Mouse (Mus musculus) stomach, postnatal 0 days (tissue): Measurements from ENCODE around the gene Mvb12b. TPM values are rescaled to one million over a fixed set of nuclear protein-coding genes. Genes with fewer than 3 reads are reported as not detected.
A peak's percentile ranks its signal among the peaks of the same experiment; 100 is the strongest.

Source experiments
- ATAC-seq: fragments of 200-750 bp; cut with Nextera tagmentation; 2 replicates; pipeline ENCODE4 v1.8.0; 2017; ENCODE audit not compliant: low FRiP score, low TSS enrichment
- DNase-seq: peaks from one replicate; pipeline ENCODE4 v3.0.0-alpha.2; 2016; ENCODE audit warnings: low spot score
- H3K27ac ChIP-seq: fragments of 300-500 bp; sonication (generic); replicated peaks from 2 replicates; pipeline ENCODE4 v1.5.1; 2014; ENCODE audit warnings: mild to moderate bottlenecking, control low read depth
- H3K27me3 ChIP-seq: fragments of 300-500 bp; sonication (generic); 2 replicates; pipeline ENCODE4 v1.6.1; 2014; ENCODE audit warnings: low read length; ENCODE audit not compliant: control insufficient read depth, insufficient read depth
- H3K36me3 ChIP-seq: fragments of 300-500 bp; sonication (generic); 2 replicates; pipeline ENCODE4 v1.6.1; 2014; ENCODE audit warnings: low read length, mixed read lengths; ENCODE audit not compliant: control insufficient read depth, insufficient read depth
- H3K4me1 ChIP-seq: fragments of 300-500 bp; sonication (generic); replicated peaks from 2 replicates; pipeline ENCODE4 v1.6.1; 2014; ENCODE audit warnings: antibody characterized with exemption; ENCODE audit not compliant: control insufficient read depth, insufficient read depth
- H3K4me2 ChIP-seq: fragments of 300-500 bp; sonication (generic); replicated peaks from 2 replicates; pipeline ENCODE4 v1.6.1; 2014; ENCODE audit warnings: low read depth, mild to moderate bottlenecking, control low read depth, moderate library complexity
- H3K4me3 ChIP-seq: fragments of 300-500 bp; sonication (generic); 2 replicates; pipeline ENCODE4 v1.5.1; 2014; ENCODE audit warnings: low read depth, low read length, control low read depth
- H3K9ac ChIP-seq: fragments of 300-500 bp; sonication (generic); 2 replicates; pipeline ENCODE4 v1.6.1; 2014; ENCODE audit warnings: mild to moderate bottlenecking, low read length, control low read depth, mixed read lengths
- H3K9me3 ChIP-seq: fragments of 300-500 bp; sonication (generic); 2 replicates; pipeline ENCODE4 v1.6.1; 2016; ENCODE audit warnings: low read length; ENCODE audit not compliant: control insufficient read depth
- CTCF ChIP-seq: IDR thresholded peaks from 2 replicates; pipeline ENCODE4 v1.5.1; 2016; ENCODE audit warnings: antibody characterized with exemption, low read depth, mild to moderate bottlenecking, moderate library complexity
- EP300 ChIP-seq: optimal IDR thresholded peaks from 2 replicates; pipeline ENCODE3; 2016; ENCODE audit warnings: antibody characterized with exemption
- WGBS: fragments of 180-500 bp; shearing (Covaris S2); extraction: QIAGEN DNeasy Blood & Tissue Kit; methylation state at CpG from one replicate; pipeline ENCODE4 v1.1.7; 2014; 5-methylcytosine and 5-hydroxymethylcytosine counted together
- polyA plus RNA-seq: library from polyadenylated mRNA; unstranded; fragments of >200 nt; fragmentation: Nextera tagmentation; extraction: Ambion mirVana; gene quantifications from 2 replicates; pipeline ENCODE4 v1.2.1, GENCODE M21; 2015

Gene Mvb12b
- polyA plus RNA-seq, 1 experiment from 2014 or later, result 10.2 TPM

DNA sequence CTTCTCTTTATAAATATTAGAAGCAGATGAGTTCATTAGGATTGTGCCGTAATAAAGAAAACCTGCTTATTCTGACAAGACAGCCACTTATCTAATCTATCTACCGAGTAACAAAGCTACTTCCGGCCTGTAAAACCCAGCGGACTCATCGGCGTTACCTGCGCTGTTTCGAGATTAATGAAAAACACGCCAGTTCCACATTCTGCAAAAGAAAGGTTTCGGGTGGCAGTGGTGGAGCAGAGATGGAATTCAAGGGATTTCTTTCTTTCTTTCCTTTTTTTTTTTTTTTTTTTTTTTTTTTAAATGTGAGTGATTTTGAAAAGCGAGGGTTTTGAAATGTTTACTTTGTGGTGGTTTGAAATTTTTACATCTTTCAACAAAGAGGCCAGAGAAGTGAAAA lies 170.4 kb downstream of the Mvb12b start:
- H3K9me3 ChIP-seq, result no peaks in the 10 kb centered on the region
- H3K4me3 ChIP-seq, result no peak overlapping the region
- no peaks in the 10 kb centered on the region for H3K36me3 ChIP-seq
- H3K4me2 ChIP-seq, result peak overlapping the region; percentile 42
- DNase-seq (no peak), ATAC-seq (no peak)
- WGBS, result 27% methylated on average over 11 of the region's 11 CpGs
- no peak overlapping the region for H3K9ac ChIP-seq
- no peaks in the 10 kb centered on the region for H3K4me1 ChIP-seq
- H3K27ac ChIP-seq, result no peak overlapping the region
- TF ChIP-seq CTCF (no peak), EP300 (no peak)
- no peaks in the 10 kb centered on the region; the same call in 1 of the 2 replicates for H3K27me3 ChIP-seq

DNA sequence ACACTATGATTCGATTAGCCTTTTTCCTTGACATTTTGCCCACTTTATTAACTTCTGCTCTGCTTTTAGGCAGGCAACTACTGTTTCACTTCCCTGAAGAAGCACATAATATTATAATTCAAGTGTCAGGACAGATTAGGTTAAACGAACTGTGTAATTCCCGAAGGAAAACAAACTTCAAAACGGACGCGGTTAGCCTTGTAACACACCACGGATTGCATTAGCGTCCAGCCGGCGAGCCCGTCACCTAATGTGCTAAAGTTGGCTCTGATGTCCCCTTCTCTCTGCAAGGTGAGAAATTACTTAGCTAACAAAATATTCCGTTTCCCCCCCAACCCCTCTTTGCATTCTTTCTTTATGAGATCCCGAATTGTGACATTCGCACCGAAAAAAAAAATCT lies 170.9 kb downstream of the Mvb12b start:
- no peak overlapping the region for H3K4me2 ChIP-seq
- H3K4me3 ChIP-seq, result no peak overlapping the region
- ATAC-seq (no peak), DNase-seq (no peak)
- no peaks in the 10 kb centered on the region for H3K9me3 ChIP-seq
- no peaks in the 10 kb centered on the region; the same call in 1 of the 2 replicates for H3K27me3 ChIP-seq
- TF ChIP-seq EP300 (no peak), CTCF (no peak)
- H3K27ac ChIP-seq, result no peak overlapping the region
- H3K4me1 ChIP-seq, result no peaks in the 10 kb centered on the region
- no peaks in the 10 kb centered on the region for H3K36me3 ChIP-seq
- no peak overlapping the region for H3K9ac ChIP-seq
- 40% methylated on average over 15 of the region's 15 CpGs for WGBS

DNA sequence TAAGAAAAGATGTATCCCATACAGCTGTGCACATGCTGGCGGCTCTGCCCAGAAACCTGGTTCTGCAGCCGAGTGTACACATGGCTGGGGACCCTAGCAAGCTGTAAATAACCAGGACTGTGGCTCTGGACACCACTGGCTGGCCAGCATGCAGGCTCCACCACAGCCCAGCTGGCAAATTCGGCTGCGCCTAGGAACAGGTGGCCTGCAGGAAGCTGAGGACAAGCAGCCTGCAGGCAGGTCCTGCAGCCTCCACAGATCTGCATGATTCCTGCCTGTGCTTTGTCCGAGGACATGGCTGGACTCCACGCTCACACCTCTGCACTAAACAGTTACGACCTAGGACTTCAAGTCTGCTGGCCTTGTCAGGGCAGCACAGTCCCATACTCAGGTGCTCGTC lies 172.8 kb downstream of the Mvb12b start:
- H3K27ac ChIP-seq, result no peak overlapping the region
- no peaks in the 10 kb centered on the region for H3K36me3 ChIP-seq
- DNase-seq, result no peak
- no peak overlapping the region for H3K4me2 ChIP-seq
- no peaks in the 10 kb centered on the region; the same call in 1 of the 2 replicates for H3K27me3 ChIP-seq
- 54% methylated on average over 8 of the region's 8 CpGs for WGBS
- H3K9me3 ChIP-seq, result no peaks in the 10 kb centered on the region
- TF ChIP-seq EP300 (no peak), CTCF (no peak)
- no peak for ATAC-seq
- H3K9ac ChIP-seq, result no peak overlapping the region
- no peak overlapping the region for H3K4me3 ChIP-seq
- H3K4me1 ChIP-seq, result no peaks in the 10 kb centered on the region

DNA sequence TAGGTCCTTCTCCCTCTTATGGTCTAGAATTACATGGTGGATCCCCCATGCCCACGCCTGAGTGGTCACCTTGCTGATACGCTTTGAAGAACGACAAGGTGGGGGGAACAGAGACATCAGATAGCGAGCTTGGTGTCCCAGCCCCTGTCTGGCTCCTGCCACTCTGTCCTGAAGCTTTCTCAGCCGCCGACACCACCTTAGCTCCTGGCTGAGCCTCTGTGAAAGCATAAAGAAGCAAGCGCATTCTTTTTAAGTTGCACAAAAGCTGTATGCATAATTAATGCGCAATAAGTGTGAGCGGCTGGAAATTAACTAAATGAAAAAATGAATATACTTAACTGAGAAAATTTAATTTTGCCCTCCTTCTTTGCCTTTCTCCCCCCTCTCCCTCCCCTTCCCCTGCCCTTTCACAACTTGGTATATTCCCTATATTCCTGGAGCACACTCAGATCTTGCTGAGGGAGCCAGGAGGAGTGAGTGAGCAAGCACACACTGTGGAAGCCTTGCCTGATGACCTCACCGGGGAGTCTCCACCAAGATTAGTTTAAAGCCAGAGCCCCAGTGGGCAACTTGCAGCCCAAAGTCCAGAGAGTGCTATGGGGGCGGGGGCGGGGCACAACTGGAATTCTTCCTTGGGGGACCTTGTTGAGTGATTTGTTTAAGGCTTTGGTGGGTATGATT lies 174.0 kb downstream of the Mvb12b start:
- DNase-seq, result no peak
- Histone ChIP-seq H3K4me1 (no peaks in the 10 kb centered on the region), H3K27me3 (no peaks in the 10 kb centered on the region; the same call in 1 of the 2 replicates), H3K9ac (no peak overlapping the region), H3K4me3 (no peak overlapping the region), H3K4me2 (no peak overlapping the region), H3K9me3 (no peaks in the 10 kb centered on the region), H3K27ac (no peak overlapping the region), H3K36me3 (no peaks in the 10 kb centered on the region)
- ATAC-seq, result no peak
- no peak for TF ChIP-seq CTCF
- TF ChIP-seq EP300, result no peak
- WGBS, result 55% methylated on average over 12 of the region's 12 CpGs

DNA sequence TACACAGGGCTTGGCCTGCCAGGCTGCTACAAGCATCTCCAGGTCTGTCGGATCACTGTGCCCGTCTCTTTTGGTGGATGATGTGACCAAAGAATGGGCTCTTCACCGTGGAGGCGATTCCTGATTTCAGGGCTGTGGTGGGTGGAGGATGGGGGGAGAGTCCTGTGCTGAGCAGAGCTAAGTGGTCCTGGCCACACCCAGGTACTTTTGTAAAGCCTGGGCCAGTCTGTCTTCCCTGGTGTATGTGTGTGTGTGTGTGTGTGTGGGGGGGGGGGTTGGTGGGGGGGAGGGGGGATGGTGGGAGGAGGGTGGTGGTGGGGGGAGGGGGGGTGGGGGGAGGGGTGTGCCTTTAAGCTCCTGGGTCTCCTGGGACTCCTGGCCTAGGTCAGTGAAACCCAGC lies 174.9 kb downstream of the Mvb12b start:
- TF ChIP-seq CTCF, result no peak
- TF ChIP-seq EP300, result no peak
- Histone ChIP-seq H3K9ac (no peak overlapping the region), H3K9me3 (no peaks in the 10 kb centered on the region), H3K4me1 (no peaks in the 10 kb centered on the region), H3K27me3 (no peaks in the 10 kb centered on the region; the same call in 1 of the 2 replicates), H3K36me3 (no peaks in the 10 kb centered on the region), H3K27ac (no peak overlapping the region), H3K4me3 (no peak overlapping the region), H3K4me2 (no peak overlapping the region)
- ATAC-seq, result no peak
- no peak for DNase-seq
- WGBS, result 43% methylated on average over 4 of the region's 4 CpGs

DNA sequence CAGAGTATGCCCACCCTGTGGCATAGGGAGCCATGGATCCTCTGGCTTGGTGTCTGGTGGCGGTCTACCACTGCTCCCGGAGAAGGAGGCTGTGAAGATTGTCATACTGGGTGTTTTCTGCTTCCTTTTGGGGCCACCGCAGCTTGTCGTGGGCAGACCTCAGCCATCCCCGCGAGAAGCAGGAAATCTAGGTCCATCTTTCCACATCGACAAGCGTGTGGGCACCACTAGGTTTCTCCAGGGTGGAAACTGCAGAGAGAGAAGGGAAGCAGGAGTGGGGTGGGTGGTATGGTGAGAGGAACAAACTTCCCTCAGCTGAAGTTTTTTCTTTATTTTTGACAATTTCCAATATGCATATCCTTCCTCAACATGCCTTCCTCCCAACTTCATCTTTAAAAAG lies 178.9 kb downstream of the Mvb12b start:
- H3K27ac ChIP-seq, result no peak overlapping the region
- no peaks in the 10 kb centered on the region for H3K36me3 ChIP-seq
- no peaks in the 10 kb centered on the region for H3K9me3 ChIP-seq
- H3K27me3 ChIP-seq, result 0 out of 2 replicates have a peak, but pooled peaks cover 2% of the 10 kb centered on the region
- TF ChIP-seq EP300, result no peak
- no peak for TF ChIP-seq CTCF
- H3K9ac ChIP-seq, result no peak overlapping the region
- H3K4me1 ChIP-seq, result no peaks in the 10 kb centered on the region
- DNase-seq (no peak), ATAC-seq (no peak)
- WGBS, result 93% methylated on average over 8 of the region's 8 CpGs
- H3K4me3 ChIP-seq, result no peak overlapping the region
- no peak overlapping the region for H3K4me2 ChIP-seq
